Mouse (Mus musculus): ENCODE results near the gene Stxbp1. TPM values are rescaled to one million over a fixed set of nuclear protein-coding genes. Genes with fewer than 3 reads are reported as not detected.
A peak's percentile ranks its signal among the peaks of the same experiment; 100 is the strongest.

The Stxbp1 gene
- polyA plus RNA-seq, 1 experiment from 2014 or later, result 22.4 TPM

GRCm38 (mm10) chr2:32881054-32881453 lies 34.0 kb upstream of the Stxbp1 start:
- TF ChIP-seq CTCF (IDR thresholded peaks at IDR 0.05) (no peak), EP300 (IDR thresholded peaks at IDR 0.05) (no peak)
- H3K4me1 ChIP-seq (ENCODE audit: insufficient read depth, low read depth, low read length), result peaks cover 39% of the 10 kb centered on the region
- H3K9ac ChIP-seq (replicated peaks; ENCODE audit: low read depth), result no peak overlapping the region
- H3K9me3 ChIP-seq (ENCODE audit: low read length), result no peaks in the 10 kb centered on the region
- peak overlapping the region; percentile 88 for H3K4me2 ChIP-seq (replicated peaks; ENCODE audit: low read depth, low read length)
- H3K27me3 ChIP-seq (replicated peaks; ENCODE audit: insufficient read depth, low read length), result no peaks in the 10 kb centered on the region
- H3K4me3 ChIP-seq (ENCODE audit: low read depth, low read length), result no peak overlapping the region
- no peaks in the 10 kb centered on the region for H3K36me3 ChIP-seq (ENCODE audit: insufficient read depth, low read length)
- peak overlapping the region; percentile 96 for H3K27ac ChIP-seq (ENCODE audit: low read length)
- ATAC-seq (no peak), DNase-seq (ENCODE audit: low spot score) (no peak)
- 23% methylated on average over 6 of the region's 6 CpGs for WGBS

GRCm38 (mm10) chr2:32879593-32879992 lies 32.5 kb upstream of the Stxbp1 start:
- no peaks in the 10 kb centered on the region for H3K9me3 ChIP-seq (ENCODE audit: low read length)
- TF ChIP-seq CTCF (IDR thresholded peaks at IDR 0.05) (no peak), EP300 (IDR thresholded peaks at IDR 0.05) (no peak)
- H3K27ac ChIP-seq (ENCODE audit: low read length), result peak overlapping the region; percentile 96
- no peaks in the 10 kb centered on the region for H3K36me3 ChIP-seq (ENCODE audit: insufficient read depth, low read length)
- peaks cover 39% of the 10 kb centered on the region for H3K4me1 ChIP-seq (ENCODE audit: insufficient read depth, low read depth, low read length)
- H3K9ac ChIP-seq (replicated peaks; ENCODE audit: low read depth), result peak overlapping the region; percentile 93; the same call in 1 of the 2 replicates
- WGBS, result 34% methylated on average over 5 of the region's 5 CpGs
- peak overlapping the region; percentile 3; the same call in 1 of the 2 replicates for H3K4me3 ChIP-seq (ENCODE audit: low read depth, low read length)
- H3K27me3 ChIP-seq (replicated peaks; ENCODE audit: insufficient read depth, low read length), result no peaks in the 10 kb centered on the region
- H3K4me2 ChIP-seq (replicated peaks; ENCODE audit: low read depth, low read length), result peak overlapping the region; percentile 88
- ATAC-seq (no peak), DNase-seq (ENCODE audit: low spot score) (no peak)

- no peaks in the 10 kb centered on the region for H3K36me3 ChIP-seq (ENCODE audit: insufficient read depth, low read length)
- no peaks in the 10 kb centered on the region for H3K9me3 ChIP-seq (ENCODE audit: low read length)
- peak overlapping the region; percentile 88 for H3K4me2 ChIP-seq (replicated peaks; ENCODE audit: low read depth, low read length)
- H3K27ac ChIP-seq (ENCODE audit: low read length), result peak overlapping the region; percentile 96
- peak overlapping the region; percentile 93; the same call in 1 of the 2 replicates for H3K9ac ChIP-seq (replicated peaks; ENCODE audit: low read depth)
- H3K4me3 ChIP-seq (ENCODE audit: low read depth, low read length), result peak overlapping the region; percentile 91
- DNase-seq (ENCODE audit: low spot score) (no peak), ATAC-seq (peak; percentile 22)
- 35% methylated on average over 3 of the region's 3 CpGs for WGBS
- no peaks in the 10 kb centered on the region for H3K27me3 ChIP-seq (replicated peaks; ENCODE audit: insufficient read depth, low read length)
- TF ChIP-seq EP300 (IDR thresholded peaks at IDR 0.05) (no peak; the same call in 1 of the 2 replicates), CTCF (IDR thresholded peaks at IDR 0.05) (no peak)
- peaks cover 46% of the 10 kb centered on the region for H3K4me1 ChIP-seq (ENCODE audit: insufficient read depth, low read depth, low read length)
Observed at GRCm38 (mm10) chr2:32878396-32878795, 31.4 kb upstream of the Stxbp1 start.

DNA sequence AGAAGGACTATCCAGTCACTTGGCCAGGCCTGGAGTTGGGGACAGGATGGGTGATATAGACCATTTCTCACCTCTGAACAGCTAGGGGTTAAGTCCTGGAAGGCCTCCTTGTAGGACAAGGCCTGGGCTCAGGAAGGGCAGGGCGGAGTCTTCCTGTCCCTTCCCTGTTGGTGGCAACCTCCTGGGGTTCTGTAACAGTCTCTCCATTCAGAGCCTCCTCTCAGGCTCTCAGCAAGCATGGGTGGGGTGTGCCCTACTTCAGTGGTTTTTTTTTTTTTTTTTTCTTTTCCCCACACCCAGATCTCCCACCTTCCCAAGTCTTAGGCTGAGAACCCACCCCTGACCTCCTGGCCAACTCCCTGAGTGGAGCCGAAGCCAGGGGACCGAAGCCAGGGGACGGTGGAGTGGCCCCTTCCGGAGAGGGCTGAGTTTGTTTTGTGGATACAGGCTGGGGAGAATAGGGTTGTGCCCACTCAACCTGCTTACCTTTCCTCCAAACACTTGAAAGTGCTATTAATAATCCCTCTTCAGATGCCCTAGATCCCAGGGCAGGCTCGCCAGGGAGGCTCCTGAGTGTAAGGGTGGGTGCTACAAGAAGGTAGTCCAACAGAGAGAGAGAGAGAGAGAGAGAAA lies 30.8 kb upstream of the Stxbp1 start:
- no peak for TF ChIP-seq CTCF (IDR thresholded peaks at IDR 0.05)
- peak; percentile 87 for TF ChIP-seq EP300 (IDR thresholded peaks at IDR 0.05)
- ATAC-seq (peak; percentile 73), DNase-seq (ENCODE audit: low spot score) (peak; percentile 95)
- H3K4me3 ChIP-seq (ENCODE audit: low read depth, low read length), result peak overlapping the region; percentile 91
- WGBS, result 28% methylated on average over 6 of the region's 6 CpGs
- peak overlapping the region; percentile 96 for H3K27ac ChIP-seq (ENCODE audit: low read length)
- no peaks in the 10 kb centered on the region for H3K36me3 ChIP-seq (ENCODE audit: insufficient read depth, low read length)
- H3K4me2 ChIP-seq (replicated peaks; ENCODE audit: low read depth, low read length), result peak overlapping the region; percentile 88
- H3K4me1 ChIP-seq (ENCODE audit: insufficient read depth, low read depth, low read length), result peaks cover 43% of the 10 kb centered on the region
- no peaks in the 10 kb centered on the region for H3K27me3 ChIP-seq (replicated peaks; ENCODE audit: insufficient read depth, low read length)
- H3K9me3 ChIP-seq (ENCODE audit: low read length), result no peaks in the 10 kb centered on the region
- H3K9ac ChIP-seq (replicated peaks; ENCODE audit: low read depth), result peak overlapping the region; percentile 93

- Histone ChIP-seq H3K36me3 (ENCODE audit: insufficient read depth, low read length) (no peaks in the 10 kb centered on the region), H3K27me3 (replicated peaks; ENCODE audit: insufficient read depth, low read length) (no peaks in the 10 kb centered on the region), H3K4me1 (ENCODE audit: insufficient read depth, low read depth, low read length) (peaks cover 43% of the 10 kb centered on the region), H3K9me3 (ENCODE audit: low read length) (no peaks in the 10 kb centered on the region), H3K4me3 (ENCODE audit: low read depth, low read length) (peak overlapping the region; percentile 91), H3K27ac (ENCODE audit: low read length) (peak overlapping the region; percentile 96), H3K4me2 (replicated peaks; ENCODE audit: low read depth, low read length) (peak overlapping the region; percentile 88), H3K9ac (replicated peaks; ENCODE audit: low read depth) (peak overlapping the region; percentile 93)
- DNase-seq (ENCODE audit: low spot score) (no peak), ATAC-seq (no peak)
- WGBS, result 12% methylated on average over 5 of the region's 5 CpGs
- TF ChIP-seq CTCF (IDR thresholded peaks at IDR 0.05), result no peak
- TF ChIP-seq EP300 (IDR thresholded peaks at IDR 0.05), result no peak
Observed at GRCm38 (mm10) chr2:32877303-32877702, 30.3 kb upstream of the Stxbp1 start.

- H3K27ac ChIP-seq (ENCODE audit: low read length), result peak overlapping the region; percentile 96
- H3K27me3 ChIP-seq (replicated peaks; ENCODE audit: insufficient read depth, low read length), result no peaks in the 10 kb centered on the region
- no peak for TF ChIP-seq EP300 (IDR thresholded peaks at IDR 0.05)
- TF ChIP-seq CTCF (IDR thresholded peaks at IDR 0.05), result no peak
- no peak for ATAC-seq
- no peaks in the 10 kb centered on the region for H3K9me3 ChIP-seq (ENCODE audit: low read length)
- peak overlapping the region; percentile 93 for H3K9ac ChIP-seq (replicated peaks; ENCODE audit: low read depth)
- peaks cover 42% of the 10 kb centered on the region for H3K4me1 ChIP-seq (ENCODE audit: insufficient read depth, low read depth, low read length)
- H3K4me2 ChIP-seq (replicated peaks; ENCODE audit: low read depth, low read length), result peak overlapping the region; percentile 88
- no peaks in the 10 kb centered on the region for H3K36me3 ChIP-seq (ENCODE audit: insufficient read depth, low read length)
- DNase-seq (ENCODE audit: low spot score), result peak; percentile 51
- H3K4me3 ChIP-seq (ENCODE audit: low read depth, low read length), result peak overlapping the region; percentile 91
- 1% methylated on average over 20 of the region's 20 CpGs for WGBS
Observed at GRCm38 (mm10) chr2:32876490-32877302, 29.7 kb upstream of the Stxbp1 start.
